Mouse (Mus musculus): ENCODE results near the gene Kcnq4. TPM values are rescaled to one million over a fixed set of nuclear protein-coding genes. Genes with fewer than 3 reads are reported as not detected.

Kcnq4 gene
- polyA plus RNA-seq, 1 experiment from 2014 or later, result 2.9 TPM

DNA sequence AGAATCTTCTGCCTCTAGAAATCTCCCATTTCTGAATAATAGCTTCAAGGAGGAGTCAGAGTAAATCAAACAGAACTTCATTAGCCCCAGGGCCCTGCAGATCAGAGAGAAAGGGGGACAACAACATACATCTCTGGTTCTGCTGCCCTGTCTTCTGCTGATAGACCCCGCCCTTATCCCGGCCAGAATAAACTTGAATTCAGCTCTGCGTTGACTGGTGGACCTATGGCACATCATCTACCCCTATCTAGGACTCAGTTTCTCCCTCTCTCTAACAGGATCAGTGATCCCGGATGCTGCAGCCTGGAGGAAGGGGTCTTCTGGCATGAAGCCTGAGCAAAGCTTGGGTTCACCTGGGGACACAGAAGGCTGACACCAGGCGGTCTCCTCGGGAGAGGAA lies 17.8 kb downstream of the Kcnq4 start:
- Histone ChIP-seq H3K36me3 (ENCODE audit: control insufficient read depth, insufficient read depth, low read length) (no peaks in the 10 kb centered on the region), H3K27ac (ENCODE audit: low read depth, low read length) (no peak overlapping the region), H3K27me3 (ENCODE audit: control insufficient read depth, insufficient read depth, low read length) (0 out of 2 replicates have a peak, but pooled peaks cover 4% of the 10 kb centered on the region), H3K4me2 (ENCODE audit: low read depth) (peak overlapping the region; percentile 79), H3K4me1 (ENCODE audit: control insufficient read depth, insufficient read depth, low read length) (0 out of 2 replicates have a peak, but pooled peaks cover 2% of the 10 kb centered on the region), H3K4me3 (ENCODE audit: low read depth, low read length) (peak overlapping the region; percentile 46), H3K9me3 (ENCODE audit: control insufficient read depth, low read length) (no peaks in the 10 kb centered on the region), H3K9ac (ENCODE audit: low read length) (no peak overlapping the region)
- ATAC-seq (ENCODE audit: insufficient read depth, low FRiP score, low TSS enrichment) (peak; percentile 31), DNase-seq (ENCODE audit: low spot score) (no peak)
- 28% methylated on average over 6 of the region's 6 CpGs for WGBS

DNA sequence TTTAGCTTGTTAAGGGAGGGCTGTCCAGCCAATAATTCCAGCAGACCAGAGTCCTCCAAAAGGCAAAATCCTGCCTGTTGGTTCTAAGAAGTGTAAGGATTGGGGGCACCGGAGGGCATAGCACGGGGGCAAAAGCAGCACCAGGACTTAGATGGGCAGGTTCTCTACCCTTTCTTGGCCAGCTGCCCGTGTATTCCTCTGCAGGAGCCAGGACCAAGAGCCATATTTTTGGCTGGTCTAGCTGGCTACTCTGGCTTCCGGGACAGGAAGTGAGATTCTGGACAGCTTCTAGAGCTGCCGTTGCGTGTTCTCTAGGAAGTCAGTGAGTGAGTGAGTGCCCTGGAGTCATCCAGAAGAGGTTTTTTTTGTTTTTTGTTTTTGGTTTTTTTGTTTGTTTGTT lies 18.3 kb downstream of the Kcnq4 start:
- Histone ChIP-seq H3K27me3 (ENCODE audit: control insufficient read depth, insufficient read depth, low read length) (0 out of 2 replicates have a peak, but pooled peaks cover 4% of the 10 kb centered on the region), H3K27ac (ENCODE audit: low read depth, low read length) (no peak overlapping the region), H3K4me1 (ENCODE audit: control insufficient read depth, insufficient read depth, low read length) (0 out of 2 replicates have a peak, but pooled peaks cover 2% of the 10 kb centered on the region), H3K9ac (ENCODE audit: low read length) (no peak overlapping the region), H3K9me3 (ENCODE audit: control insufficient read depth, low read length) (no peaks in the 10 kb centered on the region), H3K36me3 (ENCODE audit: control insufficient read depth, insufficient read depth, low read length) (no peaks in the 10 kb centered on the region), H3K4me2 (ENCODE audit: low read depth) (no peak overlapping the region), H3K4me3 (ENCODE audit: low read depth, low read length) (no peak overlapping the region)
- DNase-seq (ENCODE audit: low spot score), result no peak
- 70% methylated on average over 6 of the region's 6 CpGs for WGBS
- ATAC-seq (ENCODE audit: insufficient read depth, low FRiP score, low TSS enrichment), result no peak

DNA sequence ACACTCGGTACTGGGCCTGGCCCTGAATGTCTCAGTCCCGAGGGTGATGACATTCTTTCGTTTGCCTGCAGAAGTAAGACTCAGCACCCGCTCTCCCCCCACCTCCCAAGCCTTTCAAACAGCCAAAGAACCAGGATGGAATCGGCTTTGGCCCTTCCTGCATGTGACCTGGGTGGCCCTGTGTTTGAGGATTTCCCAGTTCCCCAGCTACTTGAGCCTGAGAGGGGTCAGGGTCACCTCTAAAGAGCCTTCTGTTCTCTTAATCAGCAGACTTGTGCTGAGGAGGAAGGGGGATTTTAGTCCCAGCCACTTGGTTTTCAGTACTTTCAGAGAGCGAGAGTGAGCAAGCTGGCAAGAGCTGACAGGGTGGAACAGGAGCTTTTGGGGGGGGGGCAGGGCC lies 19.0 kb downstream of the Kcnq4 start:
- no peak overlapping the region for H3K4me2 ChIP-seq (ENCODE audit: low read depth)
- H3K4me3 ChIP-seq (ENCODE audit: low read depth, low read length), result no peak overlapping the region
- H3K36me3 ChIP-seq (ENCODE audit: control insufficient read depth, insufficient read depth, low read length), result no peaks in the 10 kb centered on the region
- DNase-seq (ENCODE audit: low spot score) (no peak), ATAC-seq (ENCODE audit: insufficient read depth, low FRiP score, low TSS enrichment) (no peak)
- 0 out of 2 replicates have a peak, but pooled peaks cover 4% of the 10 kb centered on the region for H3K27me3 ChIP-seq (ENCODE audit: control insufficient read depth, insufficient read depth, low read length)
- no peak overlapping the region for H3K9ac ChIP-seq (ENCODE audit: low read length)
- no peaks in the 10 kb centered on the region for H3K9me3 ChIP-seq (ENCODE audit: control insufficient read depth, low read length)
- H3K27ac ChIP-seq (ENCODE audit: low read depth, low read length), result no peak overlapping the region
- WGBS, result 55% methylated on average over 6 of the region's 6 CpGs
- 0 out of 2 replicates have a peak, but pooled peaks cover 2% of the 10 kb centered on the region for H3K4me1 ChIP-seq (ENCODE audit: control insufficient read depth, insufficient read depth, low read length)

DNA sequence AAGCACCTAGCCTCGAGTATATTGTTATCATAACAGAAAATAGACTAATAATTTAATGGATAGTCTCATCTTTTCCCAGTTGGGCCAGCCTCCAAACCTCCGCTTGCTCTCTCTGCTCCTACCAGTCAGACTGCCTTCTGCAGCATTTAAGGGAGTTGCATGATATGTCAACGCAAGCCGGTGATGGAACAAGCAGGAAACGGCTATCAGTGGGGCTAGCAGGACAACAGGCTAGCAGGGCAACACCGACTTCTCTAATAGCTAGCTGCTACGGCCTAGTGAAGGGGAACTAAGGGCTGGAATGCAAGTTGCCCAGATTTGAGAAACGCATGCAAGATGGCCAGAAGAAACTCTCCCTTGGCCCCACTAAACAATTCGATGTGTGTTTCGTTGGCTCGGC lies 20.6 kb downstream of the Kcnq4 start:
- no peak overlapping the region for H3K4me3 ChIP-seq (ENCODE audit: low read depth, low read length)
- no peak for ATAC-seq (ENCODE audit: insufficient read depth, low FRiP score, low TSS enrichment)
- H3K36me3 ChIP-seq (ENCODE audit: control insufficient read depth, insufficient read depth, low read length), result no peaks in the 10 kb centered on the region
- no peak for DNase-seq (ENCODE audit: low spot score)
- H3K9me3 ChIP-seq (ENCODE audit: control insufficient read depth, low read length), result no peaks in the 10 kb centered on the region
- 0 out of 2 replicates have a peak, but pooled peaks cover 2% of the 10 kb centered on the region for H3K4me1 ChIP-seq (ENCODE audit: control insufficient read depth, insufficient read depth, low read length)
- H3K27me3 ChIP-seq (ENCODE audit: control insufficient read depth, insufficient read depth, low read length), result 0 out of 2 replicates have a peak, but pooled peaks cover 4% of the 10 kb centered on the region
- 87% methylated on average over 11 of the region's 11 CpGs for WGBS
- no peak overlapping the region for H3K9ac ChIP-seq (ENCODE audit: low read length)
- H3K4me2 ChIP-seq (ENCODE audit: low read depth), result no peak overlapping the region
- no peak overlapping the region for H3K27ac ChIP-seq (ENCODE audit: low read depth, low read length)

DNA sequence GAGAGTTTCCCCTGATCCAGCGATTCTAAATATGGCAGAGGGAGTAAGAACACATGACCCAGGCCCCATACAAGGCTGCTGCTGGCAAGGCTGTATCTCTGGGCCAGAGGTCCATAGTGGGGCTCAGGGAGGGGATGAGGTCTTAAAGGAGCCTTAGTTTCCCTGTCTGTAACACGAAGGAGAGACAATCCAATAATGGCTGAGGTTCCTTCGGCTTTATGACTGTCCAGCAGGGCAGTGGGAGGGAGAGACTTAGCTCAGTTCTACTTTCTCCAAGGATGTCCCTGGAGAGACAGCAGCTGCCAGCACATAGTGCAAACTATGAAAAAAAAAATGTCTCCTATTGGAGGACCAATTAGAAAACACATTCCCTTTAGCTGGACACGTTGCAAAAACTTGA lies 22.2 kb downstream of the Kcnq4 start:
- H3K27ac ChIP-seq (ENCODE audit: low read depth, low read length), result no peak overlapping the region
- 62% methylated on average over 4 of the region's 4 CpGs for WGBS

DNA sequence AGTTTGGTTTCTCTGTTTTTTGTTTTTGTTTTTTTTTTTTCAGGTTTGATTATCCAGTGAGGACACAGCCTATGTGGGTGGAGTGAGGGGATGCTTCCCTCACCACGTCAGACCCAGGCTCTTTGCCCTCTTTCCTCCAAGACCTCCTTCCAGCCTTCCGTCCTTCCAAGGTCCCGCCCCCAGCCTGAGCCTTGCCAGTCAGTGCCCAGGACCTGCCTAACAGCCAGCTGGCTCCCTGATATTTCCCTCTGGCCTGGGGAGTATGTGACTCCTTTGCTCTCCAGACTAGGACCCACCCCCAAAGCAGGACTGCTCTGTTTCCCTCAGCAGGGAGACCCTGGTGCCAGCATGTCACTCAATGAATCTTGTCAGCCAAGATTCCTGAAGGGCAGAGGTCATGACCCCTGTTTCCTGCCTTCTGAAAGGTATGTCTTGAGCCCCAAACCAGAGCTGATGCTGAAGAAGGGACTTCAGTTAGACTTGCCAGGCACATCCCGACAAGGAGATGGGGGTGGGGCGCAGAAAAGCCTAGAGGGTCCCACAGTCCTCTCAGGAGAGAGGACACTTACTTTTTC lies 22.8 kb downstream of the Kcnq4 start:
- Histone ChIP-seq H3K4me1 (ENCODE audit: control insufficient read depth, insufficient read depth, low read length) (0 out of 2 replicates have a peak, but pooled peaks cover 2% of the 10 kb centered on the region), H3K4me3 (ENCODE audit: low read depth, low read length) (no peak overlapping the region), H3K9me3 (ENCODE audit: control insufficient read depth, low read length) (no peaks in the 10 kb centered on the region), H3K36me3 (ENCODE audit: control insufficient read depth, insufficient read depth, low read length) (no peaks in the 10 kb centered on the region), H3K9ac (ENCODE audit: low read length) (no peak overlapping the region), H3K4me2 (ENCODE audit: low read depth) (no peak overlapping the region), H3K27me3 (ENCODE audit: control insufficient read depth, insufficient read depth, low read length) (no peaks in the 10 kb centered on the region), H3K27ac (ENCODE audit: low read depth, low read length) (no peak overlapping the region)
- WGBS, result 40% methylated on average over 5 of the region's 5 CpGs
- DNase-seq (ENCODE audit: low spot score) (no peak), ATAC-seq (ENCODE audit: insufficient read depth, low FRiP score, low TSS enrichment) (no peak)

More for the DNA sequence above, 22.2 kb downstream of the Kcnq4 start:
- H3K4me2 ChIP-seq (ENCODE audit: low read depth), result no peak overlapping the region
- H3K9ac ChIP-seq (ENCODE audit: low read length), result no peak overlapping the region
- no peaks in the 10 kb centered on the region for H3K36me3 ChIP-seq (ENCODE audit: control insufficient read depth, insufficient read depth, low read length)
- ATAC-seq (ENCODE audit: insufficient read depth, low FRiP score, low TSS enrichment) (no peak), DNase-seq (ENCODE audit: low spot score) (no peak)
- H3K9me3 ChIP-seq (ENCODE audit: control insufficient read depth, low read length), result no peaks in the 10 kb centered on the region
- no peak overlapping the region for H3K4me3 ChIP-seq (ENCODE audit: low read depth, low read length)
- H3K27me3 ChIP-seq (ENCODE audit: control insufficient read depth, insufficient read depth, low read length), result no peaks in the 10 kb centered on the region
- H3K4me1 ChIP-seq (ENCODE audit: control insufficient read depth, insufficient read depth, low read length), result 0 out of 2 replicates have a peak, but pooled peaks cover 2% of the 10 kb centered on the region

DNA sequence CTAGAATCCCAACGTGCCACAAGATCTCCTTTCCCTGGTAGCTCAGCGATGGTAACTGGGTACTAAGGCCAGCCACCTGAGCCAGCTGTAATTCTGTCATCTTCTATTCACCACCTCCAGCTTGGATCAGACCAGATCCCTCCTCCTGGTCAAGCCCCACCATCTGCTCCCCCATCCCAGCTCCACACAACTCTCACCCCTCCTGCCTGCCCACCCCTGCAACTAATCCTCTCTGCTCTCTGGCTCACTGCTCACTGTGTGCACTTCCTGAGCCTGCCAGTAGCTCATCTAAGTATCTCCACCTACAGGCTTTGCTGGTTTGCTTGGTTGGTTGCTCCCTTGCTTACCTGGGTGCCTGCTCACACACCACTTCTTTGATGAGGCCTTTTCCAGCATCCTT lies 26.8 kb downstream of the Kcnq4 start:
- no peak for ATAC-seq (ENCODE audit: insufficient read depth, low FRiP score, low TSS enrichment)
- Histone ChIP-seq H3K9me3 (ENCODE audit: control insufficient read depth, low read length) (no peaks in the 10 kb centered on the region), H3K27ac (ENCODE audit: low read depth, low read length) (no peak overlapping the region), H3K4me1 (ENCODE audit: control insufficient read depth, insufficient read depth, low read length) (0 out of 2 replicates have a peak, but pooled peaks cover 2% of the 10 kb centered on the region), H3K27me3 (ENCODE audit: control insufficient read depth, insufficient read depth, low read length) (no peaks in the 10 kb centered on the region), H3K36me3 (ENCODE audit: control insufficient read depth, insufficient read depth, low read length) (no peaks in the 10 kb centered on the region), H3K9ac (ENCODE audit: low read length) (no peak overlapping the region), H3K4me2 (ENCODE audit: low read depth) (no peak overlapping the region), H3K4me3 (ENCODE audit: low read depth, low read length) (no peak overlapping the region)
- WGBS, result 67% methylated on average over 2 of the region's 2 CpGs
- no peak for DNase-seq (ENCODE audit: low spot score)

DNA sequence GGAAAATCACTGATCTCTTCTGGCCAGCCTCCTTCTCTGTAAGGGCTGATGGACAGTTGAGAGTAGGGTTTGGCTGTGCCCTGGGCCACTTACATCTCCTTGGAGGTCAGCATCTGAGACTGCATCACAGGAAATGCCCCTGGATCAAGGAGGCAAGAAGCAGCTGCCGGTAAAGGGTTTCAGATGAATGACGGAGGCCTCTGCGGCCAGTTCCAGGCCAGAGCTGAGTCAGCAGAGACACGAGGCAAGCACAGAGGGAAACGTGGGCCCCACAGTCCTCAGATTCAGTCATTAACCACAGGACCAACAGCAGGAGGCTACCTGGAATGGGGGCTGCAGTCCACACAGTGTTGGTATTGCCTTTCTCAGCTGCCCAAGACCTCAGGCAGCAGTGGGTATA lies 29.3 kb downstream of the Kcnq4 start:
- 36% methylated on average over 5 of the region's 5 CpGs for WGBS
- Histone ChIP-seq H3K9me3 (ENCODE audit: control insufficient read depth, low read length) (no peaks in the 10 kb centered on the region), H3K4me1 (ENCODE audit: control insufficient read depth, insufficient read depth, low read length) (0 out of 2 replicates have a peak, but pooled peaks cover 2% of the 10 kb centered on the region), H3K36me3 (ENCODE audit: control insufficient read depth, insufficient read depth, low read length) (no peaks in the 10 kb centered on the region), H3K4me3 (ENCODE audit: low read depth, low read length) (no peak overlapping the region), H3K9ac (ENCODE audit: low read length) (no peak overlapping the region), H3K27me3 (ENCODE audit: control insufficient read depth, insufficient read depth, low read length) (no peaks in the 10 kb centered on the region), H3K27ac (ENCODE audit: low read depth, low read length) (no peak overlapping the region), H3K4me2 (ENCODE audit: low read depth) (no peak overlapping the region)
- no peak for DNase-seq (ENCODE audit: low spot score)
- no peak for ATAC-seq (ENCODE audit: insufficient read depth, low FRiP score, low TSS enrichment)

DNA sequence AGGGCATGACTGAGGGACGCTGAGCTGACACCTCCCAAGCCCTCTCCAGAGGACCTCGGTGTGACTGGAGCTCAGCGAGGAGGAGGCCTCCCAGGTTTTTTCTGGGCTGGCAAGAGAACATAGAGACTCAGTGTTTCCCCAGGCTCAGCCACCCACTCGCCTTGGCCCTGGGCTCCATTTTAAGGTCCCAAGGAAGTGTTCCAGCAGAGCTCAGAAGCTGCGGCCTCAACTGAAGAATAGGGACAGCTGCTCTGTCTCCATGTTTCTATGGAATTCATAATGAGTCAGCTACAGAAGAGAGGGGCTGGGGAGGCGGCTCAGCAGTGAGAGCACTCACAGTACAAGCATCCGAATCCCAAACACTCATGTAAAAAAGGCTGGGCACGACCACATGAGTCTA lies 30.8 kb downstream of the Kcnq4 start:
- 70% methylated on average over 8 of the region's 8 CpGs for WGBS
- Histone ChIP-seq H3K4me1 (ENCODE audit: control insufficient read depth, insufficient read depth, low read length) (0 out of 2 replicates have a peak, but pooled peaks cover 2% of the 10 kb centered on the region), H3K27me3 (ENCODE audit: control insufficient read depth, insufficient read depth, low read length) (no peaks in the 10 kb centered on the region), H3K9me3 (ENCODE audit: control insufficient read depth, low read length) (no peaks in the 10 kb centered on the region), H3K4me2 (ENCODE audit: low read depth) (no peak overlapping the region), H3K36me3 (ENCODE audit: control insufficient read depth, insufficient read depth, low read length) (no peaks in the 10 kb centered on the region), H3K27ac (ENCODE audit: low read depth, low read length) (no peak overlapping the region), H3K9ac (ENCODE audit: low read length) (no peak overlapping the region), H3K4me3 (ENCODE audit: low read depth, low read length) (no peak overlapping the region)
- ATAC-seq (ENCODE audit: insufficient read depth, low FRiP score, low TSS enrichment) (no peak), DNase-seq (ENCODE audit: low spot score) (no peak)

Data from neural tube, embryonic 11.5 days (tissue).